Mouse (Mus musculus): ENCODE results near the gene Cnst. TPM values are rescaled to one million over a fixed set of nuclear protein-coding genes. Genes with fewer than 3 reads are reported as not detected.
"Not testable (repeated sequence)": the region's sequence is repeated elsewhere in the genome, so short reads cannot be mapped to it uniquely, and the experiment has no call there.

Gene Cnst
- polyA plus RNA-seq (2016; fragmentation: Nextera tagmentation; extraction: Ambion mirVana), result 19.9 and 21.4 TPM in 2 replicates

DNA sequence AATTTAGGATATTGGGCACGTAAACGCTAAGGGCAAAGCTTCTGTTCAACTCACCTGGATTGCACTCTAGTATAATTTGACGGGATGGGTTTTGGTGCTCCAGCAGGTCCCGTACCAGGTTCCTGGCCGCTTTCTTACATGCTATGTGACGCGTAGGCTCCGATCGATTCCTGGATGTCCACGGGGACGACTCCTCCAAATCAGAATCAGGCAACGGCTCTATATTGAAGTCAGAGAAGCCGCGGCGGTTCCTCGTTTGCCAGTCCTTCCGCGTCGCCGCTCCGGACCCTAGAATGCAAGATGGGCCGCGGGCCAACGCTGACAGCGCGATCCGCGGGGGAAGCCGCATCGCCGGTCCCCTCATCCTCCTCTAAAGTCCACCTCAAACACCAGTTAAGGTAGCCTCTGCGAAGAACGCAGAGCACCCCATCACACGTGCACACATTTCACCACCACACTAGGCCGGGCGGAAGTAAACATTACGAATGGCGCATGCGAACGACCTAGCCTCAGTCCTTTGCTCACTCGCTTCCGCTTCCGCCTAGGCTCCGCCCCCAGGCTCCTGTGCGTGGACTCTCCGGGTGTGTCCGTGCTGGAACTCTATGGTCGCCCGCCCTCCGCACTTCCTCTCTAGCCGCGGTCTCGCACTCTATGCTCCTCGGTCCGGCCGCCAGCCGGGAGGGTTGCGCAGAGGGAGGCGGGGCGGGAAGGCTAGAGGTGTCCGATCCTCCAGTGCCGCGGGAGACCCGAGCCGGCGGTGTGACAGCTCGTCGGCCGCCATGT lies at the start of gene Cnst, which contains the start of gene Tfb2m:
Cnst (plus strand) TSS at position 603 of the 783 bp plus-strand sequence.
Tfb2m (minus strand) TSS at position 500 of the 783 bp plus-strand sequence.
- under 1% methylated on average over 69 of the region's 69 CpGs for WGBS
- Histone ChIP-seq H3K27ac (peak within 1 kb of the TSS; percentile 93), H3K4me3 (replicated peaks) (peak within 1 kb of the TSS; percentile 80), H3K9ac (replicated peaks) (peak within 1 kb of the TSS; percentile 81), H3K4me2 (peak within 1 kb of the TSS; percentile 82), H3K4me1 (replicated peaks) (peaks cover 20% of the 10 kb centered on the region)
- not testable (repeated sequence) for H3K36me3 ChIP-seq, H3K27me3 ChIP-seq, H3K9me3 ChIP-seq
- ATAC-seq (ENCODE audit: insufficient number of reproducible peaks, insufficient read depth, low FRiP score, low TSS enrichment, low read depth), result peak; percentile 98

GRCm38 (mm10) chr1:179499257-179499656 lies 46.9 kb upstream of the Cnst start:
- WGBS, result 76% methylated on average over 3 of the region's 3 CpGs
- no peaks in the 10 kb centered on the region for H3K36me3 ChIP-seq
- no peaks in the 10 kb centered on the region for H3K4me1 ChIP-seq (replicated peaks)
- no peak overlapping the region for H3K4me3 ChIP-seq (replicated peaks)
- no peak overlapping the region for H3K9ac ChIP-seq (replicated peaks)
- no peak overlapping the region for H3K4me2 ChIP-seq
- no peak overlapping the region for H3K27ac ChIP-seq
- ATAC-seq (ENCODE audit: insufficient number of reproducible peaks, insufficient read depth, low FRiP score, low TSS enrichment, low read depth), result no peak
- H3K9me3 ChIP-seq, result no peaks in the 10 kb centered on the region
- no peaks in the 10 kb centered on the region for H3K27me3 ChIP-seq

- WGBS, result 15% methylated on average over 3 of the region's 3 CpGs
- H3K9ac ChIP-seq (replicated peaks), result no peak overlapping the region
These were observed 43.6 kb upstream of the Cnst start for GRCm38 (mm10) chr1:179502565-179502964.

DNA sequence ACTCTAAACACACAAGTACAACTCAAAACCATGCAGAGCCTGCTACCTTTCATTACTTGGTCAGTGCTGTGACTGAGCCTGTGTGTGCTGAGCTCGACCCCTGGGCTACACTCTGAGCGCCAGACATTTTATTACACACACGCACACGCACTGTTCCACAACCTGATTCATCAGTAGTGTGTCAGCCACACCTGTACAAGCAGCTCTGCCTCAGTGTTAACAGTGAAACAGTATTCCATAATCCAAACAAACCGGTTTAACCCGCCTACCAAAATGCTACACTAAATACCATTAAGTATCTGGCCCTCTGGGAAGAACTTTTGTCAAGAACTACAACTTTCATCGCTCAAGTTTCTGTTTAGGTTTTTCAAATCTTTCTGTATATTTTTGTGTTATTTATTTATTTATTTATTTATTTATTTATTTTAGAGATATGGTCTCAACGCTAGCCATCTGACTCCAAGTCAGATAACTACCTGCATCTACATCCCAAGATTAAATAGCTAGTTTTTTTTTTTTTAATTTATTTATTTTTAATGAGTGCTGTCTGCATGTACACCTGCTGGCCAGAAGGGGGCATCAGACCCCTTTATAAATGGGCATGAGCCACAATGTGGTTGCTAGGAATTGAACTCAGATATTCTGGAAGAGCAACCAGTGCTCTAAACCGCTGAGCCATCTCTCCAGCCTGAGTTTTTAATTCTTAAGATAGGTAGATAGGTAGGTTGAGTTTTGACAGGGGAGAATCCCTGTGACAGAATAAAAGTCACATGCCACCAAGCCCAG lies 39.4 kb upstream of the Cnst start:
- Histone ChIP-seq H3K4me3 (replicated peaks) (no peak overlapping the region), H3K9ac (replicated peaks) (no peak overlapping the region), H3K27me3 (no peaks in the 10 kb centered on the region), H3K4me1 (replicated peaks) (no peaks in the 10 kb centered on the region), H3K4me2 (no peak overlapping the region), H3K9me3 (no peaks in the 10 kb centered on the region), H3K36me3 (0 out of 2 replicates have a peak, but pooled peaks cover 3% of the 10 kb centered on the region), H3K27ac (no peak overlapping the region)
- WGBS, result 62% methylated on average over 9 of the region's 9 CpGs
- no peak for ATAC-seq (ENCODE audit: insufficient number of reproducible peaks, insufficient read depth, low FRiP score, low TSS enrichment, low read depth)

More at GRCm38 (mm10) chr1:179502565-179502964, 43.6 kb upstream of the Cnst start:
- no peak overlapping the region for H3K4me2 ChIP-seq
- H3K4me3 ChIP-seq (replicated peaks), result no peak overlapping the region
- no peaks in the 10 kb centered on the region for H3K4me1 ChIP-seq (replicated peaks)
- H3K9me3 ChIP-seq, result no peaks in the 10 kb centered on the region
- no peaks in the 10 kb centered on the region for H3K36me3 ChIP-seq
- no peak for ATAC-seq (ENCODE audit: insufficient number of reproducible peaks, insufficient read depth, low FRiP score, low TSS enrichment, low read depth)
- H3K27ac ChIP-seq, result no peak overlapping the region
- H3K27me3 ChIP-seq, result no peaks in the 10 kb centered on the region

DNA sequence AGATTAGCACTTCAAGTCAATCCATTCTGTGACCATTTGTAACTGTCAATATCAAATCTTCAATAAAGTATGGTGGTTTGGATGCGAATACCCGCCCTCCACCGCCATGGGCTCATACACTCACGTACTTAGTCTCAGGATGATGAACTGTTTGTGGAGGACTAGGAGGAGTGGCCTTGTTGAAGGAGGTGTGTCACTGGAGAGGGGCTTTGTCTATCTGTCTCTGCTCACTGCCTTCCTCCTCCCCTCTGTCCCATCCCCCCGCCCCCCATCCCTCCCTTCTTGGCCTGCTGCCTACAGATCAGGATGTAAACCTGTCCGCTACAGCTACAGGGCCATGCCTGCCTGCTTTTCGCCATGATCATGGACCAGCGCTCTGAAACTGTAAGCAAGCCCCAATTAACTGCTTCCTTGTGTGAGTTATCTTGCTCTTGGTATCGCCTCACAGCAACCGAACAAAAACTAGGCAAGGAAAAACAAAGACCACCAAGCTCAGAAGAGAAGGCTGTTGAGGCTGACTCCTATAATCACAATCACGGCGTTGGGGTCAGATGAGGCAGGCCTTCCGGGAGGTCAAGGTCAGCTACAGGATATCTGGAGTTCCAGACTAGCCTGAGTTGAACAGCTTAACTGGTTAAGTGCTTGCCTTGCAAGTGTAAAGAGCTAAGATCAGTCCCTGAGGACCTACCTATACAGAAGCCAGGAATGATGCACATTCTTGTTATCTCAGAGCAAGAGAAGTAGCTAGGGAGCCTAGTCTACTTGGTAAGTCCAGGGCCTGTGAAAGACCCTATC lies 35.4 kb upstream of the Cnst start:
- Histone ChIP-seq H3K36me3 (0 out of 2 replicates have a peak, but pooled peaks cover 3% of the 10 kb centered on the region), H3K4me3 (replicated peaks) (no peak overlapping the region), H3K9ac (replicated peaks) (no peak overlapping the region), H3K4me2 (no peak overlapping the region), H3K4me1 (replicated peaks) (no peaks in the 10 kb centered on the region), H3K9me3 (no peaks in the 10 kb centered on the region), H3K27me3 (no peaks in the 10 kb centered on the region), H3K27ac (no peak overlapping the region)
- ATAC-seq (ENCODE audit: insufficient number of reproducible peaks, insufficient read depth, low FRiP score, low TSS enrichment, low read depth), result no peak
- WGBS, result 87% methylated on average over 13 of the region's 13 CpGs

DNA sequence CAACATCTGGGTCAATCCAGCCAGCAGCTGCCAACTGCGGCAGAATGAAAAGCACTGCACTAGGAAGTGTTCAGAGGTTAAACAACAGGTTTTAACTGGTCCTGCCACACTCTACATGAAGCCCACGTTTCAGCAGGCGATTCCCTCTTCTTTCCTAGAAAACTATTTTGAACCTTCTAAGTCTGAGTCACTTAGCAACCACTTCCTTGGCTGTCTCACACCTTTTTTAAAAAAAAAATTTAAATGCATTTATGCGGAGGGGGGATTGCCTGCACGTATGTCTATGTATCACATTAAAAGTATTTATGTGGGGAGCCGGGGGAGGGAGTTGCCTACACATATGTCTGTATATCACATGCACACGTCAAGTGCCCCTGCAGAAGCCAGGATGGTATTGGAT lies 34.3 kb upstream of the Cnst start:
- no peak for ATAC-seq (ENCODE audit: insufficient number of reproducible peaks, insufficient read depth, low FRiP score, low TSS enrichment, low read depth)
- Histone ChIP-seq H3K36me3 (0 out of 2 replicates have a peak, but pooled peaks cover 3% of the 10 kb centered on the region), H3K27me3 (no peaks in the 10 kb centered on the region), H3K27ac (no peak overlapping the region), H3K9ac (replicated peaks) (no peak overlapping the region), H3K4me2 (no peak overlapping the region), H3K4me3 (replicated peaks) (no peak overlapping the region), H3K9me3 (no peaks in the 10 kb centered on the region), H3K4me1 (replicated peaks) (peaks cover 6% of the 10 kb centered on the region)
- 78% methylated on average over 7 of the region's 7 CpGs for WGBS

- under 1% methylated on average over 21 of the region's 21 CpGs for WGBS
- Histone ChIP-seq H3K36me3 (no peaks in the 10 kb centered on the region), H3K4me2 (peak overlapping the region; percentile 97), H3K4me1 (replicated peaks) (peaks cover 6% of the 10 kb centered on the region), H3K9ac (replicated peaks) (peak overlapping the region; percentile 79), H3K4me3 (replicated peaks) (peak overlapping the region; percentile 74), H3K27ac (peak overlapping the region; percentile 50), H3K9me3 (no peaks in the 10 kb centered on the region), H3K27me3 (no peaks in the 10 kb centered on the region)
- peak; percentile 73; the same call in 1 of the 2 replicates for ATAC-seq (ENCODE audit: insufficient number of reproducible peaks, insufficient read depth, low FRiP score, low TSS enrichment, low read depth)
These were observed 29.0 kb upstream of the Cnst start for GRCm38 (mm10) chr1:179516941-179517712.

GRCm38 (mm10) chr1:179517713-179518465 lies 28.3 kb upstream of the Cnst start, which contains the start of gene Smyd3:
Gene Smyd3 (minus strand): TSS chr1:179518041.
- Histone ChIP-seq H3K4me2 (peak within 1 kb of the TSS; percentile 97), H3K9ac (replicated peaks) (peak within 1 kb of the TSS; percentile 79), H3K9me3 (no peaks in the 10 kb centered on the region), H3K4me3 (replicated peaks) (peak within 1 kb of the TSS; percentile 74), H3K27me3 (no peaks in the 10 kb centered on the region), H3K27ac (peak within 1 kb of the TSS; percentile 50), H3K4me1 (replicated peaks) (peaks cover 6% of the 10 kb centered on the region), H3K36me3 (no peaks in the 10 kb centered on the region)
- 6% methylated on average over 39 of the region's 39 CpGs for WGBS
- ATAC-seq (ENCODE audit: insufficient number of reproducible peaks, insufficient read depth, low FRiP score, low TSS enrichment, low read depth), result peak; percentile 83

DNA sequence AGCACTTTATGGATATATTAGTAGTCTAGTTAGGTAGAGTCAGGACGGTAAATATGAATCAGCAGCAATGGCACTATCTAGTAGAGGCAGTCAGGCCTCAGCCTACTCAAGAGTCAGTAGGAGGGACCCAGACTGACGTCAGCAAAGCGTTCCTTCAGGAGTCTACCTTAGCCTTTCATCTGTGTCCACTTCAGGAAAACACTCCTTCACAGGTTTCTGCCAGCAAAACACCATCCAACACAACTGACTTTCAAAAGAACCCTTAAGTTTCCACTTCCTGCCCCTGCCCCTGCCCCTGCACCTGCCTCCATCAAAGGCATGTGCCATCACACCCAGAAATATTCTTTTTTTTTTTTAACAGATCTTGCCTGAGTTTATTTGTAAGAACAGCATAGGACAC lies 26.3 kb upstream of the Cnst start:
- Histone ChIP-seq H3K4me2 (no peak overlapping the region), H3K9me3 (no peaks in the 10 kb centered on the region), H3K9ac (replicated peaks) (no peak overlapping the region), H3K36me3 (no peaks in the 10 kb centered on the region), H3K4me1 (replicated peaks) (peaks cover 13% of the 10 kb centered on the region), H3K27ac (no peak overlapping the region), H3K4me3 (replicated peaks) (no peak overlapping the region), H3K27me3 (no peaks in the 10 kb centered on the region)
- WGBS, result 77% methylated on average over 3 of the region's 3 CpGs
- no peak for ATAC-seq (ENCODE audit: insufficient number of reproducible peaks, insufficient read depth, low FRiP score, low TSS enrichment, low read depth)

DNA sequence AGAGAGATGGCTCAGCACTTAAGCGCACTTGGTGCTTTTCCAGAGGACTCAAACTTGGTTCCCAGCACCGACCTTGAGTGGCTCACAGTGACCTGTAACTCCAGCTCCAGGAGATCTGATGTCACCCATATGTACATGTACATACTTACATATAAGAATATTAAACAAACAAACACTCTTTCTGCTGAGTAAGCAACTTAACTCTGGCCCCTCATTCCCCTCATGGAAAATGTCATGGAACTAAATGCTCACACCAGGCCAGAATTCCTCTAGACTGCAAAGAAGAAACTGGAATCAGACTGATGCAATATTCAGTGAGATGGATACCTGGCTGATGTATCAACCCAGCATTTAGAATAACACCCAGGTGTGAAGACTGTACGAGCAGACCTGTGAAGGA lies 7.1 kb upstream of the Cnst start:
- Histone ChIP-seq H3K27me3 (no peaks in the 10 kb centered on the region), H3K36me3 (peaks cover 49% of the 10 kb centered on the region), H3K4me1 (replicated peaks) (peaks cover 10% of the 10 kb centered on the region), H3K4me2 (no peak overlapping the region), H3K4me3 (replicated peaks) (no peak overlapping the region), H3K27ac (no peak overlapping the region), H3K9me3 (no peaks in the 10 kb centered on the region), H3K9ac (replicated peaks) (no peak overlapping the region)
- no peak for ATAC-seq (ENCODE audit: insufficient number of reproducible peaks, insufficient read depth, low FRiP score, low TSS enrichment, low read depth)
- WGBS, result 91% methylated on average over 3 of the region's 3 CpGs

Data from limb, embryonic 12.5 days (tissue).